Mouse (Mus musculus): ENCODE measurements around the gene Lsg1. TPM values are rescaled to one million over a fixed set of nuclear protein-coding genes. Genes with fewer than 3 reads are reported as not detected.
A peak's percentile ranks its signal among the peaks of the same experiment; 100 is the strongest.

Gene Lsg1
- polyA plus RNA-seq, 1 experiment from 2014 or later: 44.9 TPM

- Histone ChIP-seq H3K4me3 (ENCODE audit: low read length) (no peak overlapping the region), H3K4me1 (ENCODE audit: control insufficient read depth, insufficient read depth, low read depth, low read length) (no peaks in the 10 kb centered on the region), H3K9ac (ENCODE audit: low read depth, low read length) (no peak overlapping the region), H3K27ac (ENCODE audit: low read depth, low read length) (no peak overlapping the region), H3K9me3 (ENCODE audit: control insufficient read depth, low read length) (no peaks in the 10 kb centered on the region), H3K4me2 (ENCODE audit: low read length) (no peak overlapping the region), H3K27me3 (replicated peaks; ENCODE audit: control insufficient read depth, insufficient read depth, low read length) (no peaks in the 10 kb centered on the region), H3K36me3 (ENCODE audit: control insufficient read depth, insufficient read depth, low read length) (peaks cover 61% of the 10 kb centered on the region)
- ATAC-seq: no peak
- 92% methylated on average over 4 of the region's 4 CpGs for WGBS
These were observed 17.2 kb downstream of the Lsg1 start for GRCm38 (mm10) chr16:30570173-30570572.

- H3K27me3 ChIP-seq (replicated peaks; ENCODE audit: control insufficient read depth, insufficient read depth, low read length): no peaks in the 10 kb centered on the region
- ATAC-seq: no peak
- no peak overlapping the region for H3K9ac ChIP-seq (ENCODE audit: low read depth, low read length)
- H3K4me3 ChIP-seq (ENCODE audit: low read length): no peak overlapping the region
- H3K4me1 ChIP-seq (ENCODE audit: control insufficient read depth, insufficient read depth, low read depth, low read length): no peaks in the 10 kb centered on the region
- no peak overlapping the region for H3K4me2 ChIP-seq (ENCODE audit: low read length)
- 91% methylated on average over 6 of the region's 6 CpGs for WGBS
- no peak overlapping the region for H3K27ac ChIP-seq (ENCODE audit: low read depth, low read length)
- H3K36me3 ChIP-seq (ENCODE audit: control insufficient read depth, insufficient read depth, low read length): peaks cover 60% of the 10 kb centered on the region
- no peaks in the 10 kb centered on the region for H3K9me3 ChIP-seq (ENCODE audit: control insufficient read depth, low read length)
These were observed 21.8 kb downstream of the Lsg1 start for GRCm38 (mm10) chr16:30565631-30566030.

- Histone ChIP-seq H3K9ac (ENCODE audit: low read depth, low read length) (no peak overlapping the region), H3K36me3 (ENCODE audit: control insufficient read depth, insufficient read depth, low read length) (peaks cover 37% of the 10 kb centered on the region), H3K9me3 (ENCODE audit: control insufficient read depth, low read length) (peaks cover 2% of the 10 kb centered on the region; the same call in 1 of the 2 replicates), H3K4me3 (ENCODE audit: low read length) (no peak overlapping the region), H3K27ac (ENCODE audit: low read depth, low read length) (no peak overlapping the region), H3K4me1 (ENCODE audit: control insufficient read depth, insufficient read depth, low read depth, low read length) (no peaks in the 10 kb centered on the region), H3K27me3 (replicated peaks; ENCODE audit: control insufficient read depth, insufficient read depth, low read length) (no peaks in the 10 kb centered on the region), H3K4me2 (ENCODE audit: low read length) (no peak overlapping the region)
- ATAC-seq: no peak
- WGBS: 96% methylated on average over 4 of the region's 4 CpGs
These were observed 26.8 kb downstream of the Lsg1 start for GRCm38 (mm10) chr16:30560601-30561000.

GRCm38 (mm10) chr16:30559312-30559992 lies 27.9 kb downstream of the Lsg1 start:
- H3K27me3 ChIP-seq (replicated peaks; ENCODE audit: control insufficient read depth, insufficient read depth, low read length): no peaks in the 10 kb centered on the region
- no peaks in the 10 kb centered on the region for H3K4me1 ChIP-seq (ENCODE audit: control insufficient read depth, insufficient read depth, low read depth, low read length)
- H3K4me3 ChIP-seq (ENCODE audit: low read length): no peak overlapping the region
- peaks cover 29% of the 10 kb centered on the region for H3K36me3 ChIP-seq (ENCODE audit: control insufficient read depth, insufficient read depth, low read length)
- 98% methylated on average over 5 of the region's 5 CpGs for WGBS
- no peak overlapping the region for H3K27ac ChIP-seq (ENCODE audit: low read depth, low read length)
- no peak for ATAC-seq
- H3K9ac ChIP-seq (ENCODE audit: low read depth, low read length): no peak overlapping the region
- no peak overlapping the region for H3K4me2 ChIP-seq (ENCODE audit: low read length)
- H3K9me3 ChIP-seq (ENCODE audit: control insufficient read depth, low read length): peaks cover 10% of the 10 kb centered on the region

GRCm38 (mm10) chr16:30554109-30554508 lies 33.3 kb downstream of the Lsg1 start:
- 95% methylated on average over 8 of the region's 8 CpGs for WGBS
- no peak overlapping the region for H3K4me2 ChIP-seq (ENCODE audit: low read length)
- no peak overlapping the region for H3K9ac ChIP-seq (ENCODE audit: low read depth, low read length)
- peaks cover 10% of the 10 kb centered on the region for H3K4me1 ChIP-seq (ENCODE audit: control insufficient read depth, insufficient read depth, low read depth, low read length)
- H3K27ac ChIP-seq (ENCODE audit: low read depth, low read length): no peak overlapping the region
- no peaks in the 10 kb centered on the region for H3K27me3 ChIP-seq (replicated peaks; ENCODE audit: control insufficient read depth, insufficient read depth, low read length)
- ATAC-seq: no peak
- H3K4me3 ChIP-seq (ENCODE audit: low read length): no peak overlapping the region
- H3K9me3 ChIP-seq (ENCODE audit: control insufficient read depth, low read length): peaks cover 10% of the 10 kb centered on the region
- peaks cover 6% of the 10 kb centered on the region for H3K36me3 ChIP-seq (ENCODE audit: control insufficient read depth, insufficient read depth, low read length)

GRCm38 (mm10) chr16:30552621-30553338 lies 34.6 kb downstream of the Lsg1 start:
- peaks cover 18% of the 10 kb centered on the region for H3K4me1 ChIP-seq (ENCODE audit: control insufficient read depth, insufficient read depth, low read depth, low read length)
- H3K36me3 ChIP-seq (ENCODE audit: control insufficient read depth, insufficient read depth, low read length): peaks cover 2% of the 10 kb centered on the region
- H3K27ac ChIP-seq (ENCODE audit: low read depth, low read length): peak overlapping the region; percentile 71
- H3K4me2 ChIP-seq (ENCODE audit: low read length): no peak overlapping the region
- peak; percentile 75 for ATAC-seq
- H3K9me3 ChIP-seq (ENCODE audit: control insufficient read depth, low read length): peaks cover 10% of the 10 kb centered on the region
- H3K9ac ChIP-seq (ENCODE audit: low read depth, low read length): no peak overlapping the region
- H3K4me3 ChIP-seq (ENCODE audit: low read length): no peak overlapping the region
- no peaks in the 10 kb centered on the region for H3K27me3 ChIP-seq (replicated peaks; ENCODE audit: control insufficient read depth, insufficient read depth, low read length)
- 20% methylated on average over 11 of the region's 11 CpGs for WGBS

- peaks cover 18% of the 10 kb centered on the region for H3K4me1 ChIP-seq (ENCODE audit: control insufficient read depth, insufficient read depth, low read depth, low read length)
- peak within 1 kb of the TSS; percentile 90 for H3K27ac ChIP-seq (ENCODE audit: low read depth, low read length)
- H3K9me3 ChIP-seq (ENCODE audit: control insufficient read depth, low read length): peaks cover 9% of the 10 kb centered on the region
- peak; percentile 67 for ATAC-seq
- no peaks in the 10 kb centered on the region for H3K27me3 ChIP-seq (replicated peaks; ENCODE audit: control insufficient read depth, insufficient read depth, low read length)
- H3K4me3 ChIP-seq (ENCODE audit: low read length): peak within 1 kb of the TSS; percentile 79
- WGBS: 7% methylated on average over 13 of the region's 14 CpGs
- peak within 1 kb of the TSS; percentile 80 for H3K4me2 ChIP-seq (ENCODE audit: low read length)
- H3K36me3 ChIP-seq (ENCODE audit: control insufficient read depth, insufficient read depth, low read length): peaks cover 3% of the 10 kb centered on the region; the same call in 1 of the 2 replicates
- H3K9ac ChIP-seq (ENCODE audit: low read depth, low read length): peak within 1 kb of the TSS; percentile 84
These were observed 36.6 kb downstream of the Lsg1 start, which contains the start of gene Tmem44 for GRCm38 (mm10) chr16:30550748-30551192. TSS of gene Tmem44 (minus strand) at chr16:30550842.

- peak overlapping the region; percentile 90 for H3K27ac ChIP-seq (ENCODE audit: low read depth, low read length)
- no peaks in the 10 kb centered on the region for H3K27me3 ChIP-seq (replicated peaks; ENCODE audit: control insufficient read depth, insufficient read depth, low read length)
- H3K9me3 ChIP-seq (ENCODE audit: control insufficient read depth, low read length): peaks cover 4% of the 10 kb centered on the region
- peaks cover 18% of the 10 kb centered on the region for H3K4me1 ChIP-seq (ENCODE audit: control insufficient read depth, insufficient read depth, low read depth, low read length)
- peak overlapping the region; percentile 80 for H3K4me2 ChIP-seq (ENCODE audit: low read length)
- H3K4me3 ChIP-seq (ENCODE audit: low read length): peak overlapping the region; percentile 79
- peak; percentile 90 for ATAC-seq
- peaks cover 3% of the 10 kb centered on the region; the same call in 1 of the 2 replicates for H3K36me3 ChIP-seq (ENCODE audit: control insufficient read depth, insufficient read depth, low read length)
- under 1% methylated on average over 48 of the region's 63 CpGs for WGBS
- H3K9ac ChIP-seq (ENCODE audit: low read depth, low read length): peak overlapping the region; percentile 84
These were observed 37.2 kb downstream of the Lsg1 start for GRCm38 (mm10) chr16:30549966-30550747.
